Mouse (Mus musculus) MEL (cell line): ENCODE results near the gene Sccpdh. TPM values are rescaled to one million over a fixed set of nuclear protein-coding genes. Genes with fewer than 3 reads are reported as not detected.

Experiments
- DNase-seq: peaks from one replicate; pipeline ENCODE4 v3.0.0; 2011; ENCODE audit warnings: low read depth, low spot score
- H3K27ac ChIP-seq: 2 replicates; pipeline ENCODE4 v1.5.1; 2012; ENCODE audit warnings: low read depth, mild to moderate bottlenecking, control low read depth, low read length, moderate library complexity; ENCODE audit not compliant: control insufficient read depth
- H3K27me3 ChIP-seq, 2 experiments: fragments of 150-350 bp in 1 of 2; sonication (generic) in 1 of 2; 2 replicates each; pipeline ENCODE4 v1.6.1; 2012; ENCODE audit warnings: low read length in 2 of 2, mild to moderate bottlenecking in 2 of 2, improper control_type of control experiment in 1 of 2, moderate library complexity in 1 of 2; ENCODE audit not compliant: insufficient read depth in 2 of 2, control insufficient read depth in 1 of 2
- H3K36me3 ChIP-seq, 2 experiments: 2 replicates each; pipeline ENCODE4 v1.6.1; 2012 to 2014; ENCODE audit warnings: low read length in 2 of 2, improper control_type of control experiment in 1 of 2, inconsistent platforms in 1 of 2, mild to moderate bottlenecking in 1 of 2; ENCODE audit not compliant: insufficient read depth in 2 of 2, control insufficient read depth in 1 of 2
- H3K4me1 ChIP-seq, 2 experiments: fragments of 150-350 bp in 1 of 2; sonication (generic) in 1 of 2; 2 replicates each; pipeline ENCODE4 v1.6.1; 2012; ENCODE audit warnings: low read length in 2 of 2, improper control_type of control experiment in 1 of 2, mild to moderate bottlenecking in 1 of 2; ENCODE audit not compliant: insufficient read depth in 2 of 2, control insufficient read depth in 1 of 2
- H3K4me3 ChIP-seq, 2 experiments: fragments of 150-350 bp in 1 of 2; sonication (generic) in 1 of 2; 2 replicates each; pipeline ENCODE4 v1.5.1; 2012; ENCODE audit warnings: low read depth in 2 of 2, low read length in 2 of 2, mild to moderate bottlenecking in 2 of 2, moderate library complexity in 2 of 2, control low read depth in 1 of 2, improper control_type of control experiment in 1 of 2; ENCODE audit not compliant: control insufficient read depth in 1 of 2, insufficient read depth in 1 of 2
- H3K79me2 ChIP-seq: 2 replicates; pipeline ENCODE4 v1.6.1; 2012; ENCODE audit warnings: mild to moderate bottlenecking, low read length, moderate library complexity; ENCODE audit not compliant: control insufficient read depth, poor library complexity, insufficient read depth
- H3K9ac ChIP-seq: 2 replicates; pipeline ENCODE4 v1.6.1; 2012; ENCODE audit warnings: low read depth, mild to moderate bottlenecking, control low read depth, low read length, moderate library complexity; ENCODE audit not compliant: control insufficient read depth, poor library complexity, severe bottlenecking
- H3K9me3 ChIP-seq: fragments of 150-350 bp; sonication (generic); replicated peaks from 2 replicates; pipeline ENCODE4 v1.6.1; 2012; ENCODE audit warnings: mild to moderate bottlenecking, low read length, improper control_type of control experiment, moderate library complexity; ENCODE audit not compliant: insufficient read depth
- CHD1 ChIP-seq: IDR thresholded peaks from 2 replicates; pipeline ENCODE4 v1.6.1; 2012; ENCODE audit warnings: low read depth, mild to moderate bottlenecking, inconsistent platforms, low read length, improper control_type of control experiment
- CTCF ChIP-seq, 3 experiments: IDR thresholded peaks in 2 of 3; conservative IDR thresholded peaks in 1 of 3; 2 replicates each; pipeline ENCODE4 v1.5.1; 2011 to 2012; ENCODE audit warnings: low read length in 3 of 3, low read depth in 2 of 3, mild to moderate bottlenecking in 2 of 3, improper control_type of control experiment in 1 of 3, inconsistent platforms in 1 of 3, mixed read lengths in 1 of 3, moderate library complexity in 1 of 3; ENCODE audit not compliant: control insufficient read depth in 1 of 3, insufficient read depth in 1 of 3, poor library complexity in 1 of 3, severe bottlenecking in 1 of 3
- EP300 ChIP-seq, 2 experiments: IDR thresholded peaks; 2 replicates each; pipeline ENCODE4 v1.6.1; 2011; ENCODE audit warnings: improper control_type of control experiment in 2 of 2, low read length in 2 of 2, low read depth in 1 of 2, mild to moderate bottlenecking in 1 of 2
- GATA1 ChIP-seq: IDR thresholded peaks from 2 replicates; pipeline ENCODE4 v1.6.1; 2011; ENCODE audit warnings: low read depth, low read length, improper control_type of control experiment
- MAX ChIP-seq: IDR thresholded peaks from 2 replicates; pipeline ENCODE4 v1.6.1; 2011; ENCODE audit warnings: low read length, improper control_type of control experiment
- MXI1 ChIP-seq: IDR thresholded peaks from 2 replicates; pipeline ENCODE4 v1.6.1; 2011; ENCODE audit warnings: mild to moderate bottlenecking, low read depth, low read length, improper control_type of control experiment
- MYB ChIP-seq: IDR thresholded peaks from 2 replicates; pipeline ENCODE4 v1.6.1; 2011; ENCODE audit warnings: mild to moderate bottlenecking, low read depth, low read length, improper control_type of control experiment
- NRF1 ChIP-seq: IDR thresholded peaks from 2 replicates; pipeline ENCODE4 v1.6.1; 2014; ENCODE audit warnings: low read depth, mild to moderate bottlenecking, inconsistent platforms, low read length, improper control_type of control experiment, moderate library complexity; ENCODE audit not compliant: poor library complexity, insufficient read depth, severe bottlenecking
- POLR2A ChIP-seq, 2 experiments: IDR thresholded peaks; 2 replicates each; pipeline ENCODE4 v1.6.1; 2011 to 2012; ENCODE audit warnings: low read length in 2 of 2, mild to moderate bottlenecking in 2 of 2, control low read depth in 1 of 2, improper control_type of control experiment in 1 of 2, low read depth in 1 of 2, moderate library complexity in 1 of 2; ENCODE audit not compliant: control insufficient read depth in 1 of 2, insufficient read depth in 1 of 2, poor library complexity in 1 of 2
- POLR2AphosphoS2 ChIP-seq: IDR thresholded peaks from 2 replicates; pipeline ENCODE4 v1.6.1; 2011; ENCODE audit warnings: low read length, improper control_type of control experiment
- SMC3 ChIP-seq: IDR thresholded peaks from 2 replicates; pipeline ENCODE4 v1.6.1; 2011; ENCODE audit warnings: low read depth, low read length, improper control_type of control experiment
- TAL1 ChIP-seq: IDR thresholded peaks from 2 replicates; pipeline ENCODE4 v1.6.1; 2012; ENCODE audit warnings: mild to moderate bottlenecking, inconsistent platforms, low read length, moderate library complexity, mixed read lengths
- TCF12 ChIP-seq: IDR thresholded peaks from 2 replicates; pipeline ENCODE4 v1.6.1; 2014; ENCODE audit warnings: low read depth, mild to moderate bottlenecking, inconsistent platforms, low read length, improper control_type of control experiment, moderate library complexity
- UBTF ChIP-seq: IDR thresholded peaks from 2 replicates; pipeline ENCODE4 v1.6.1; 2012; ENCODE audit warnings: low read depth, mild to moderate bottlenecking, inconsistent platforms, low read length, improper control_type of control experiment, moderate library complexity, borderline replicate concordance; ENCODE audit not compliant: insufficient read depth
- USF1 ChIP-seq: IDR thresholded peaks from 2 replicates; pipeline ENCODE4 v1.6.1; 2014; ENCODE audit warnings: low read depth, mild to moderate bottlenecking, inconsistent platforms, low read length, improper control_type of control experiment, moderate library complexity
- ZC3H11A ChIP-seq: IDR thresholded peaks from 2 replicates; pipeline ENCODE4 v1.6.1; 2012; ENCODE audit warnings: low read depth, mild to moderate bottlenecking, inconsistent platforms, low read length, improper control_type of control experiment
- polyA plus RNA-seq, 2 experiments: library from polyadenylated mRNA; stranded (reverse) in 1 of 2; unstranded in 1 of 2; fragments of >175 nt in 1 of 2; fragments of >200 nt in 1 of 2; gene quantifications; 2 replicates each; pipeline versions ENCODE4 v1.2.1 to v1.2.4; 2012; ENCODE audit warnings: low replicate concordance in 2 of 2, low read depth in 1 of 2; ENCODE audit not compliant: insufficient read length in 2 of 2, insufficient read depth in 1 of 2, missing spikeins in 1 of 2
- total RNA-seq: library from RNA; depleted of rRNA; stranded (reverse); fragments of 300-350 nt; gene quantifications from 2 replicates; pipeline ENCODE4 v1.2.3, GENCODE M21; 2012

The Sccpdh gene
- total and polyA plus RNA-seq, 3 experiments: 18.5 to 18.7 TPM; not detected in 1

- H3K4me3 ChIP-seq: no peak overlapping the region
- H3K27ac ChIP-seq: no peak overlapping the region
- no peaks in the 10 kb centered on the region for H3K27me3 ChIP-seq
- no peak overlapping the region for H3K9ac ChIP-seq
- no peaks in the 10 kb centered on the region for H3K9me3 ChIP-seq
- H3K79me2 ChIP-seq: no peaks in the 10 kb centered on the region
- H3K4me1 ChIP-seq: peaks cover 3 to 13% of the 10 kb centered on the region in 2 experiments; a peak in 3 of 4 replicates
- TF ChIP-seq CTCF (IDR thresholded peaks at IDR 0.05 in 2 of 3, conservative IDR thresholded peaks at IDR 0.05 in 1 of 3; ENCODE audit: control insufficient read depth in 1 of 3, insufficient read depth in 1 of 3, low read depth in 2 of 3, low read length in 3 of 3, poor library complexity in 1 of 3, severe bottlenecking in 1 of 3): no peak
- TF ChIP-seq POLR2AphosphoS2: no peak
- peaks cover 0 to 5% of the 10 kb centered on the region in 2 experiments; a peak in 2 of 4 replicates for H3K36me3 ChIP-seq
- no peak for DNase-seq
Measured at GRCm38 (mm10) chr1:179627855-179628254, 40.2 kb upstream of the Sccpdh start.

GRCm38 (mm10) chr1:179628438-179629106 is 39.4 kb upstream of the Sccpdh start:
- Histone ChIP-seq H3K9me3 (no peaks in the 10 kb centered on the region), H3K4me3 (peak overlapping the region; percentile 26 to 37; a peak in 3 of 4 replicates), H3K27me3 (no peaks in the 10 kb centered on the region), H3K36me3 (peaks cover 0 to 5% of the 10 kb centered on the region in 2 experiments; a peak in 2 of 4 replicates), H3K4me1 (peaks cover 3 to 13% of the 10 kb centered on the region in 2 experiments; a peak in 3 of 4 replicates), H3K9ac (peak overlapping the region; percentile 23; the same call in 1 of the 2 replicates), H3K79me2 (no peaks in the 10 kb centered on the region), H3K27ac (no peak overlapping the region)
- peak; percentile 63 for DNase-seq
- TF ChIP-seq MXI1 (peak; percentile 50; the same call in 1 of the 2 replicates), MYB (no peak), NRF1 (no peak), SMC3 (no peak), EP300 (IDR thresholded peaks at IDR 0.05; ENCODE audit: low read depth in 1 of 2, low read length in 2 of 2) (no peak), USF1 (peak; percentile 17; the same call in 1 of the 2 replicates), ZC3H11A (no peak), CHD1 (no peak), UBTF (no peak), TAL1 (no peak), MAX (0 out of 2 replicates have a peak, but pooled peaks have one; percentile 38), CTCF (IDR thresholded peaks at IDR 0.05 in 2 of 3, conservative IDR thresholded peaks at IDR 0.05 in 1 of 3; ENCODE audit: control insufficient read depth in 1 of 3, insufficient read depth in 1 of 3, low read depth in 2 of 3, low read length in 3 of 3, poor library complexity in 1 of 3, severe bottlenecking in 1 of 3) (no peak), GATA1 (peak; percentile 37; the same call in 1 of the 2 replicates), POLR2A (IDR thresholded peaks at IDR 0.05; ENCODE audit: control insufficient read depth in 1 of 2, insufficient read depth in 1 of 2, low read depth in 1 of 2, low read length in 2 of 2, poor library complexity in 1 of 2) (no peak), TCF12 (no peak)
